Mouse (Mus musculus) hindbrain, embryonic 11.5 days (tissue): ENCODE results near the gene Gm1673. TPM values are rescaled to one million over a fixed set of nuclear protein-coding genes. Genes with fewer than 3 reads are reported as not detected.

Experiments used
- ATAC-seq: fragments of 200-750 bp; cut with Nextera tagmentation; 2 replicates; pipeline ENCODE4 v1.8.0; 2017; ENCODE audit warnings: mild to moderate bottlenecking, moderate TSS enrichment, moderate library complexity; ENCODE audit not compliant: low FRiP score
- DNase-seq: peaks from one replicate; pipeline ENCODE4 v3.0.0-alpha.2; 2015; ENCODE audit warnings: low spot score
- H3K27ac ChIP-seq: fragments of 300-500 bp; sonication (generic); 2 replicates; pipeline ENCODE4 v1.5.1; 2014; ENCODE audit warnings: mild to moderate bottlenecking, low read depth, low read length
- H3K27me3 ChIP-seq: fragments of 300-500 bp; sonication (generic); 2 replicates; pipeline ENCODE4 v1.6.1; 2014; ENCODE audit warnings: mild to moderate bottlenecking, low read length, moderate library complexity, mixed read lengths; ENCODE audit not compliant: control insufficient read depth, insufficient read depth
- H3K36me3 ChIP-seq: fragments of 300-500 bp; sonication (generic); 2 replicates; pipeline ENCODE4 v1.6.1; 2014; ENCODE audit warnings: mild to moderate bottlenecking, low read length, moderate library complexity, mixed read lengths; ENCODE audit not compliant: control insufficient read depth, insufficient read depth
- H3K4me1 ChIP-seq: fragments of 300-500 bp; sonication (generic); replicated peaks from 2 replicates; pipeline ENCODE4 v1.6.1; 2014; ENCODE audit warnings: low read length, mixed read lengths; ENCODE audit not compliant: control insufficient read depth, insufficient read depth
- H3K4me2 ChIP-seq: fragments of 300-500 bp; sonication (generic); replicated peaks from 2 replicates; pipeline ENCODE4 v1.6.1; 2014; ENCODE audit warnings: mild to moderate bottlenecking, low read depth, low read length
- H3K4me3 ChIP-seq: fragments of 300-500 bp; sonication (generic); 2 replicates; pipeline ENCODE4 v1.5.1; 2014; ENCODE audit warnings: low read depth, low read length
- H3K9ac ChIP-seq: fragments of 300-500 bp; sonication (generic); 2 replicates; pipeline ENCODE4 v1.6.1; 2014; ENCODE audit warnings: low read depth, low read length
- H3K9me3 ChIP-seq: fragments of 300-500 bp; sonication (generic); 2 replicates; pipeline ENCODE4 v1.6.1; 2016; ENCODE audit warnings: low read length; ENCODE audit not compliant: control insufficient read depth
- WGBS: fragments of 180-500 bp; shearing (Covaris S2); extraction: QIAGEN DNeasy Blood & Tissue Kit; methylation state at CpG from one replicate; pipeline ENCODE4 v1.1.7; 2014; 5-methylcytosine and 5-hydroxymethylcytosine counted together
- polyA plus RNA-seq: library from polyadenylated mRNA; unstranded; fragments of >200 nt; fragmentation: Nextera tagmentation; extraction: Ambion mirVana; gene quantifications from 2 replicates; pipeline ENCODE4 v1.2.1, GENCODE M21; 2014

The Gm1673 gene
- polyA plus RNA-seq, 1 experiment from 2014 or later = 236 TPM

GRCm38 (mm10) chr5:33948314-33948713, 34.9 kb upstream of the Gm1673 start:
- H3K27ac ChIP-seq = no peak overlapping the region

GRCm38 (mm10) chr5:33953471-33954185, 29.6 kb upstream of the Gm1673 start:
- Histone ChIP-seq H3K36me3 (no peaks in the 10 kb centered on the region), H3K4me3 (no peak overlapping the region), H3K27ac (no peak overlapping the region), H3K9me3 (no peaks in the 10 kb centered on the region), H3K4me1 (no peaks in the 10 kb centered on the region), H3K27me3 (no peaks in the 10 kb centered on the region), H3K4me2 (no peak overlapping the region), H3K9ac (no peak overlapping the region)
- no peak for DNase-seq
- no peak for ATAC-seq
- 87% methylated on average over 15 of the region's 17 CpGs for WGBS

More at GRCm38 (mm10) chr5:33948314-33948713, 34.9 kb upstream of the Gm1673 start:
- WGBS = 77% methylated on average over 4 of the region's 4 CpGs
- Histone ChIP-seq H3K4me2 (no peak overlapping the region), H3K36me3 (no peaks in the 10 kb centered on the region), H3K9ac (no peak overlapping the region), H3K27me3 (no peaks in the 10 kb centered on the region), H3K4me1 (no peaks in the 10 kb centered on the region), H3K4me3 (no peak overlapping the region), H3K9me3 (no peaks in the 10 kb centered on the region; the same call in 1 of the 2 replicates)
- DNase-seq (peak; percentile 45), ATAC-seq (no peak)

GRCm38 (mm10) chr5:33954354-33954753, 28.9 kb upstream of the Gm1673 start:
- ATAC-seq (no peak), DNase-seq (peak; percentile 77)
- Histone ChIP-seq H3K27ac (no peak overlapping the region), H3K4me3 (no peak overlapping the region), H3K9ac (no peak overlapping the region), H3K36me3 (no peaks in the 10 kb centered on the region), H3K27me3 (no peaks in the 10 kb centered on the region), H3K9me3 (no peaks in the 10 kb centered on the region), H3K4me2 (no peak overlapping the region), H3K4me1 (no peaks in the 10 kb centered on the region)
- WGBS = 32% methylated on average over 10 of the region's 10 CpGs

- no peaks in the 10 kb centered on the region for H3K4me1 ChIP-seq
- no peak overlapping the region for H3K4me2 ChIP-seq
- WGBS = 70% methylated on average over 4 of the region's 4 CpGs
- H3K27me3 ChIP-seq = no peaks in the 10 kb centered on the region
- no peak overlapping the region for H3K27ac ChIP-seq
- H3K36me3 ChIP-seq = no peaks in the 10 kb centered on the region
- no peak overlapping the region for H3K9ac ChIP-seq
- DNase-seq (no peak), ATAC-seq (no peak)
- H3K4me3 ChIP-seq = no peak overlapping the region
- no peaks in the 10 kb centered on the region for H3K9me3 ChIP-seq
Observed at GRCm38 (mm10) chr5:33955868-33956267, 27.4 kb upstream of the Gm1673 start.

- H3K4me3 ChIP-seq = no peak overlapping the region
- H3K27me3 ChIP-seq = no peaks in the 10 kb centered on the region
- no peaks in the 10 kb centered on the region for H3K36me3 ChIP-seq
- H3K4me2 ChIP-seq = no peak overlapping the region
- H3K27ac ChIP-seq = no peak overlapping the region
- no peak overlapping the region for H3K9ac ChIP-seq
- 80% methylated on average over 4 of the region's 4 CpGs for WGBS
- H3K9me3 ChIP-seq = no peaks in the 10 kb centered on the region
- ATAC-seq = no peak
- no peak for DNase-seq
- H3K4me1 ChIP-seq = no peaks in the 10 kb centered on the region
Observed at GRCm38 (mm10) chr5:33959382-33959781, 23.9 kb upstream of the Gm1673 start.

GRCm38 (mm10) chr5:33974736-33975135, 8.5 kb upstream of the Gm1673 start:
- WGBS = 66% methylated on average over 2 of the region's 2 CpGs
- H3K27ac ChIP-seq = no peak overlapping the region
- no peaks in the 10 kb centered on the region for H3K4me1 ChIP-seq
- H3K9ac ChIP-seq = no peak overlapping the region
- no peaks in the 10 kb centered on the region for H3K9me3 ChIP-seq
- no peak overlapping the region for H3K4me3 ChIP-seq
- no peak for ATAC-seq
- no peak overlapping the region for H3K4me2 ChIP-seq
- no peak for DNase-seq
- H3K27me3 ChIP-seq = no peaks in the 10 kb centered on the region
- no peaks in the 10 kb centered on the region for H3K36me3 ChIP-seq

GRCm38 (mm10) chr5:33976267-33976666, 7.0 kb upstream of the Gm1673 start:
- H3K4me3 ChIP-seq = no peak overlapping the region
- ATAC-seq (no peak), DNase-seq (no peak)
- no peaks in the 10 kb centered on the region for H3K9me3 ChIP-seq
- no peak overlapping the region for H3K9ac ChIP-seq
- no peaks in the 10 kb centered on the region for H3K36me3 ChIP-seq
- H3K27ac ChIP-seq = no peak overlapping the region
- 70% methylated on average over 2 of the region's 3 CpGs for WGBS
- no peaks in the 10 kb centered on the region for H3K4me1 ChIP-seq
- H3K27me3 ChIP-seq = no peaks in the 10 kb centered on the region
- H3K4me2 ChIP-seq = no peak overlapping the region

- peaks cover 3% of the 10 kb centered on the region for H3K4me1 ChIP-seq
- H3K27ac ChIP-seq = peak overlapping the region; percentile 91
- DNase-seq (peak; percentile 35), ATAC-seq (peak; percentile 71)
- H3K4me3 ChIP-seq = peak overlapping the region; percentile 93
- H3K36me3 ChIP-seq = no peaks in the 10 kb centered on the region
- H3K27me3 ChIP-seq = no peaks in the 10 kb centered on the region
- 4% methylated on average over 23 of the region's 26 CpGs for WGBS
- peak overlapping the region; percentile 91 for H3K4me2 ChIP-seq
- peak overlapping the region; percentile 92 for H3K9ac ChIP-seq
- H3K9me3 ChIP-seq = no peaks in the 10 kb centered on the region
Observed at GRCm38 (mm10) chr5:33982731-33983259, 438 bp upstream of the Gm1673 start.
